Mouse (Mus musculus) left cerebral cortex, adult 8-10 months (tissue): ENCODE results near the gene Olfr1257. TPM values are rescaled to one million over a fixed set of nuclear protein-coding genes. Genes with fewer than 3 reads are reported as not detected.
"Not testable (repeated sequence)": the region's sequence is repeated elsewhere in the genome, so short reads cannot be mapped to it uniquely, and the experiment has no call there.

Experiments used
- DNase-seq, 2 experiments: peaks; one replicate each; pipeline ENCODE4 v3.0.0; 2022; ENCODE audit warnings: low spot score in 2 of 2
- total RNA-seq, 4 experiments: library from RNA; stranded (reverse); gene quantifications; 2 replicates each; pipeline ENCODE4 v1.2.4; 2022

Olfr1257 gene
- not detected for total RNA-seq

- DNase-seq = no peak
Observed at GRCm38 (mm10) chr2:89878137-89878536, at the start of gene Olfr1257. Gene Olfr1257, plus strand, starts transcription at chr2:89878437.

GRCm38 (mm10) chr2:89841455-89841854, 36.8 kb upstream of the Olfr1257 start, which contains the start of gene Olfr1256:
Gene Olfr1256, minus strand, starts transcription at chr2:89841555.
- DNase-seq = no peak

GRCm38 (mm10) chr2:89848105-89848504, 30.1 kb upstream of the Olfr1257 start, which contains the start of gene Olfr48:
Gene Olfr48, minus strand, starts transcription at chr2:89848205.
- DNase-seq = no peak

GRCm38 (mm10) chr2:89849230-89849629, 29.0 kb upstream of the Olfr1257 start:
- no peak for DNase-seq

GRCm38 (mm10) chr2:89912616-89913015, 34.4 kb downstream of the Olfr1257 start:
- DNase-seq = not testable (repeated sequence)

GRCm38 (mm10) chr2:89927009-89927408, 48.8 kb downstream of the Olfr1257 start, which contains the start of gene Olfr1258:
Gene Olfr1258, plus strand, starts transcription at chr2:89927309.
- no peak for DNase-seq

Other genes with a start within 250 kb of the Olfr1257 start
- gene Olfr1249, start 243.5 kb upstream of the Olfr1257 start, total RNA-seq = not detected
- gene Olfr1250, start 217.0 kb upstream of the Olfr1257 start, total RNA-seq = under 1 TPM in 1 of 4 experiments, not detected in 3; 0.11 TPM
- not detected for gene Olfr1251, start 206.5 kb upstream of the Olfr1257 start, total RNA-seq
- gene Olfr1252, start 153.4 kb upstream of the Olfr1257 start, total RNA-seq = not detected
- not detected for gene Olfr1253, start 121.3 kb upstream of the Olfr1257 start, total RNA-seq
- gene Olfr1254, start 84.8 kb upstream of the Olfr1257 start, total RNA-seq = not detected
- not detected for gene Olfr1255, start 66.4 kb upstream of the Olfr1257 start, total RNA-seq
- not detected for gene Olfr1256, start 36.9 kb upstream of the Olfr1257 start, total RNA-seq
- not detected for gene Olfr48, start 30.2 kb upstream of the Olfr1257 start, total RNA-seq
- gene Olfr1258, start 48.9 kb downstream of the Olfr1257 start, total RNA-seq = not detected
- gene Olfr1259, start 70.2 kb downstream of the Olfr1257 start, total RNA-seq = not detected
- gene Olfr1260, start 95.9 kb downstream of the Olfr1257 start, total RNA-seq = not detected
- gene Olfr1261, start 112.8 kb downstream of the Olfr1257 start, total RNA-seq = not detected
- not detected for gene Olfr1262, start 121.7 kb downstream of the Olfr1257 start, total RNA-seq
- not detected for gene Olfr1263, start 133.7 kb downstream of the Olfr1257 start, total RNA-seq
- not detected for gene Olfr1264, start 147.1 kb downstream of the Olfr1257 start, total RNA-seq
- not detected for gene Olfr1265, start 156.9 kb downstream of the Olfr1257 start, total RNA-seq
- gene Olfr140, start 185.2 kb downstream of the Olfr1257 start, total RNA-seq = not detected
- gene Olfr1269, start 243.0 kb downstream of the Olfr1257 start, total RNA-seq = not detected